Mouse (Mus musculus) stomach, postnatal 0 days (tissue): Measurements from ENCODE around the gene A4gnt.
A peak's percentile ranks its signal among the peaks of the same experiment; 100 is the strongest.

ENCODE experiments used
- CTCF ChIP-seq: IDR thresholded peaks from 2 replicates; pipeline ENCODE4 v1.5.1; 2016; ENCODE audit warnings: antibody characterized with exemption, low read depth, mild to moderate bottlenecking, moderate library complexity
- EP300 ChIP-seq: optimal IDR thresholded peaks from 2 replicates; pipeline ENCODE3; 2016; ENCODE audit warnings: antibody characterized with exemption

DNA sequence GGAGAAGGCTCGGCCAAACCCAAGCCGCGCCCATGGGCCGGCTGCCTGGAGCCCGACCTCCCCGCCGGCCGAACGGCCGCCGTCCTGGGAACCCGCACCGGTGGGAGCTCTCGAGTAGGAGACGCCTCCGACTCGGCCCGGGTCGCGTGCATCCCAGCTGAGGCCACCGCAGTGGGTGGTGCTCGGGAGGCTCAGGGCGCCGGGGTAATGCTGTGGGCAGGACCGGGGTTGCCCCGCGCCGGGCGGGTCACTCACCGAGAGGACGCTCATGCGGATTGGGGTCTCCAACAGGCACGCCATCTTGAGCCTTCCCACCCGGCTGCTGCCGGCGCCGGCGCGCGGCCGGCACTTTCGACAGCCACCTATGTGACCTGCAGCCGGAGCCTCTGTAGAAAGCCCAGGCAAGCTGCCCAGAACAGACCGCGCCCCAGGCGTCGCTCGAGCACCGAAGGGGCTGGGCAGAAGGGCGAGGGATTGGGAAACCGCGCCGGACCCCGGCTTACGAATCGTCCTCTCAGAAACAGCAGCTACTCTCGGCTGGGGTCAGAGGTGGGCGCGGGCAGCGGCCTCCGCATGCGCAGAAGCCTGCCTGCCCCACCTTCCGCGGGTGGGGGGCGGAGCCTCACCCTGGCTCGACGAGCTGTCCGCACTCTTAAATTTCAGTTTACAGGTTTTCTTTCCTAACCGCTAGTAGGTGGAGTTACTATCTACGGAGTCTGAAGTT is 43.8 kb upstream of the A4gnt start, which contains the start of gene Armc8:
- peak; percentile 20; the same call in 1 of the 2 replicates for TF ChIP-seq CTCF
- no peak for TF ChIP-seq EP300
